Mouse (Mus musculus) left cerebral cortex, adult 2 months (tissue): ENCODE measurements around the gene Mettl5. TPM values are rescaled to one million over a fixed set of nuclear protein-coding genes. Genes with fewer than 3 reads are reported as not detected.
"Not testable (repeated sequence)": the region's sequence is repeated elsewhere in the genome, so short reads cannot be mapped to it uniquely, and the experiment has no call there.

Experiments
- DNase-seq, 2 experiments: peaks; one replicate each; pipeline ENCODE4 v3.0.0; 2021 to 2022; ENCODE audit warnings: low spot score in 2 of 2, mixed read lengths in 1 of 2; ENCODE audit errors: extremely low spot score in 1 of 2
- H3K27ac ChIP-seq: fragments of 200-600 bp; 2 replicates; pipeline ENCODE4 v1.8.1; 2022
- H3K4me3 ChIP-seq: fragments of 200-600 bp; 2 replicates; pipeline ENCODE4 v1.8.1; 2022
- CTCF ChIP-seq: fragments of 200-600 bp; IDR thresholded peaks from 2 replicates; pipeline ENCODE4 v1.8.1; 2022; ENCODE audit warnings: antibody characterized with exemption, mild to moderate bottlenecking, moderate library complexity
- intact Hi-C: fragments of 180-260 bp; cut with DNase I; formaldehyde crosslinking; loops from one replicate; pipeline ENCODE4 v1.15.1; 2025
- long read RNA-seq, 2 experiments: library from polyadenylated mRNA; stranded (forward); transcript quantifications; one replicate each; pipeline ENCODE4 v2.0.0; 2021; ENCODE audit warnings: borderline mapping rate in 2 of 2
- total RNA-seq, 2 experiments: library from RNA; stranded (reverse); gene quantifications; 2 replicates each; pipeline ENCODE4 v1.2.3; 2021

The Mettl5 gene
- 10 to 100 TPM; 13.5 to 15.2 TPM for total RNA-seq
- long read RNA-seq, experiment 1, partial matches to known transcripts = 2 of 7 reads
- long read RNA-seq, experiment 1, other reads (novel, unspliced or antisense) = 3 of 7 reads
- long read RNA-seq, experiment 2, partial matches to known transcripts = 0 of 4 reads
- long read RNA-seq, experiment 2, other reads (novel, unspliced or antisense) = 1 of 4 reads

DNA sequence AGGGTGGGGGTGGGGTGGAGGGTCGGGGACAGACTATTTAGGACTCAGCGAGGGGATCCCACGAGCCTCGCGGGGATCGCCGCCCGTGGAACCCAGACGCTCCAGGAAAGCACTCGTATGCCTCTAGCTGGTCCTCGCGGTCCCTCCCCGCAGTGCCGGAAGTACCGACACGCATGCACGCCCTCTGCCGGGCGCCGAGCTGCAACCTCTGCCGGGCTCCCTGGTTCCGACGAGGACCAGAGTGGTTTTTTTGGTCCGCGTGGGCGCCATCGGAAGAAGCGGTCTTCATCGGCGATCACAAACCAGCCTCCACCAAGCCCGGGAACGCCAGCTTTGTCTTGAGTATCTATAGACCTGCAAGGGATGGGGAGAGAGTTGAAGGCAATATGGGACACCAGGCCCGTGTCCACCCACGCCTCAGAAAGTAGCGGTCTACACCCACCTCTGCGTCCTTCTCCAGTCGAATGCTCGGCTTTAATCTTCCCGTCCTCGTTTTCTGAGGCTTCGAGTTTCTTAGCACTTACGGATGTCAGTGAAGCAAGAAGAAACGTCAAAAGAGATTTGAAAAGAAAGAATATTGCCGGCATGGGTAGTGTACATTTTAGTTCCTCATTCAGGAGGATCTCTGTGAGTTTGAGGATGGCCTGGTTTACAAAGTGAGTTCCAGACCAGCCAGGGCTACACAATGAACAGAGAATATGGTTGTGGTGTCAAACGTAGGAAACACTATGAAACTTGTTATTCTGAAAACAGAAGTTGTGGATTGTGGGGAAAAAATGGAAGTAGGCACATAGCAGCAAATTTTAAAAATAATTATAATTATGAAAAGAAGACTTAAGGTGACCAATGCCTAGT lies at the start of gene Mettl5:
Mettl5 (minus strand) TSS at position 165 of the 855 bp plus-strand sequence.
- DNase-seq = peak; percentile 86 to 90
- Histone ChIP-seq H3K4me3 (peak within 1 kb of the TSS; percentile 61), H3K27ac (peak within 1 kb of the TSS; percentile 84)
- intact Hi-C loops = no loop called here
- TF ChIP-seq CTCF = peak; percentile 71

- Histone ChIP-seq H3K27ac (no peak overlapping the region), H3K4me3 (no peak overlapping the region)
- no peak for DNase-seq
- intact Hi-C loops = no loop called here
- TF ChIP-seq CTCF = no peak
Observed at GRCm38 (mm10) chr2:69924943-69925342, 39.5 kb upstream of the Mettl5 start.

DNA sequence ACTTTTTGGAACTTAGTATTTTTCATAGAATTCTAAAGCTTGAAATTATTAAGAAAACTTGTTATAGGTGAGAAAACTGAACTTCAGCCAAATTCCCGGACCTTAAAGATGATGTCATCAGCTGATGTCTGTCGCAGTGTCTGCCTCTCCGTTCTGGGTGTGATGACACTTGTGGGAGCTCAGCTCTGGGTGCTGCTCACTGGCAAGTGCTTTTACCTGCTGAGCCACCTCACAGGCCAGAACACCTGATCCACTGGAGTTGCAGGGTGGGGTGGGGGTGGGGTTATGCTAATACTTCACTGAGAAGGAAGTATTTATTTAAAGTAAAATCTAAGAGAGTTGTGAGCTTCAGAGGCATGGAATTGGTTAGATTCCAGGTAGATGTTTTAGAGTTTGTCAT lies 31.9 kb upstream of the Mettl5 start:
- DNase-seq = no peak
- no peak for TF ChIP-seq CTCF
- intact Hi-C loops = no loop called here
- H3K27ac ChIP-seq = no peak overlapping the region
- H3K4me3 ChIP-seq = no peak overlapping the region

DNA sequence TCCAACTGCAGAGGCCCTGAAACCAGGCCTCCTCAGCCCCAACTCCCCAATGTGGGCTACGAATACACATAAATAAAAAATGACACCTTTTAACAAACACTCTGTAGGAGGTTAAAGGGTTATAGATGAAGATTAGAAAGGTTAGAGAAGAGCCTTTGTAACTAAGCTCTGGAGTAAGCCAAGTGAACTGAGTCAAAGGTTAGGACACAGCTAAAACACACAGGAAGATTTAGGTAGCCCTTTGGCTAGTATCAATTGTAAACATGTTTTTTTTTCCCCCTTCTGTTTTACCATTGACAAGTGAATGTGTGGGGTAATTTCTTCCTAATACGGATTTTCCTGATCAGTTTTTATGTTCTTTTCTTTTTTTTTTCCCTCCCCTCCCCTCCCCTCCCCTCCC lies 27.4 kb upstream of the Mettl5 start:
- no peak overlapping the region for H3K4me3 ChIP-seq
- intact Hi-C loops = no loop called here
- TF ChIP-seq CTCF = no peak
- no peak for DNase-seq
- no peak overlapping the region for H3K27ac ChIP-seq

- DNase-seq, H3K27ac ChIP-seq, intact Hi-C loops, H3K4me3 ChIP-seq: not testable (repeated sequence)
Observed at GRCm38 (mm10) chr2:69907394-69907793, 22.0 kb upstream of the Mettl5 start.

DNA sequence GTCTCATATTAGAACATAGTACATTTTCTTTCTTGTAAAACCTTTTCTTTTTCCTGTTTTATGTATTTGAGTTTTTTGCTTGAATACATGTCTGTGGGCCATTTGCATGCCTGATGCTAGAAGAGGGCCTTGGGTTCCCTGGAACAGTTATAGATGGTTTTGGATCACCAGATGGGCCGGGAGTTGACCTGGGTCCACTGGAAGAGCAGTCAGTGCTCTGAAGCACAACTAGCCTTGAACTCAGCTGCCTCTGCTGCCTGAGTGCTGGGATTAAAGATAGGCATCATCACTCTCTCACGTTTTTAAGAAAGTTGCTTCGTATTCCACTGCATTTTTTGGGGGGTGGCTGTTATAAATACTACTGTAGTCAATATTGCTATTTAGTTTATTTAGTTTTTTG lies 18.1 kb upstream of the Mettl5 start:
- no peak for TF ChIP-seq CTCF
- no peak overlapping the region for H3K4me3 ChIP-seq
- no peak for DNase-seq
- no peak overlapping the region for H3K27ac ChIP-seq
- intact Hi-C loops = no loop called here

DNA sequence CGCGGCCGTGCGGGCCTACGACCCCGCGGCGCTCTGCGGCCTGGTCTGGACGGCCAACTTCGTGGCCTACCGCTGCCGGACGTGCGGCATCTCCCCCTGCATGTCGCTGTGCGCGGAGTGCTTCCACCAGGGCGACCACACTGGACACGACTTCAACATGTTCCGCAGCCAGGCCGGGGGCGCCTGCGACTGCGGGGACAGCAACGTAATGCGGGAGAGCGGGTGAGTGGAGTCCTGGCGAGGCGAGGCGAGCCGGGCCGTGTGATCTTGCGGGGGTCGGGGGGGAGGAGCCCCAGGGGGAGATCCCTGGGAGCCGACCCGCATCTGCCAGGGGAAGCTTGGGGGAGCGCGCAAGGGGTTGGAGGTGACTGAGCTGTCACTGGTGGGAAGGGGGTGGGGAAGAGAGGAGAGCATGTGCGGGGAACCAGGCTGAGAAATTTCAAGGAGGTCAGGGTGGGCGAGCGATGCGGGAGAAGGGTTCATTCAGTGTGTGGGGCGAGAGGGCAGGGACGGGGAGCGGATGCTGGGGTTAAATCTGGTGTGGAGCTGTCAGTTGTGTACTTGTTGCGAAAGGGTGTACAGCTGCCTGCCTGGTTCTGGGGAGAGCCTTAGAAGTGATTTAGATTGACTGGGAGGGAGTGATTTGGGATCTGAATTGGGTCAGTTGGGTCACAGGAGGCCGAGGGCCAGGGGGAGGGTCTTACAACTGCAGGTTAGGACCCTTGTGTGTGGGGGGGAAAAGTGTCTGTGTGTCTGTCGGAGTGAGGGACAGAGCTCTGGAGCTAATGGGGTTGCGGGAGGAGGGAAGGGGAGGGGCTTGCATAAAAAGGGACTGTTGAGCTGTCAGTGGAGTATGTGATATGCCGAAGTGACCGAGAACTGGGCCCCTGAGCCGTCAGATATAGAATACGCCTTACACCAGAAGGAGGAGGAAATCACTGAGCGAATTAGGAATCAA lies 12.5 kb upstream of the Mettl5 start:
- intact Hi-C loops = no loop called here
- DNase-seq = peak; percentile 49 to 50
- Histone ChIP-seq H3K4me3 (peak overlapping the region; percentile 95), H3K27ac (peak overlapping the region; percentile 94)
- no peak for TF ChIP-seq CTCF

DNA sequence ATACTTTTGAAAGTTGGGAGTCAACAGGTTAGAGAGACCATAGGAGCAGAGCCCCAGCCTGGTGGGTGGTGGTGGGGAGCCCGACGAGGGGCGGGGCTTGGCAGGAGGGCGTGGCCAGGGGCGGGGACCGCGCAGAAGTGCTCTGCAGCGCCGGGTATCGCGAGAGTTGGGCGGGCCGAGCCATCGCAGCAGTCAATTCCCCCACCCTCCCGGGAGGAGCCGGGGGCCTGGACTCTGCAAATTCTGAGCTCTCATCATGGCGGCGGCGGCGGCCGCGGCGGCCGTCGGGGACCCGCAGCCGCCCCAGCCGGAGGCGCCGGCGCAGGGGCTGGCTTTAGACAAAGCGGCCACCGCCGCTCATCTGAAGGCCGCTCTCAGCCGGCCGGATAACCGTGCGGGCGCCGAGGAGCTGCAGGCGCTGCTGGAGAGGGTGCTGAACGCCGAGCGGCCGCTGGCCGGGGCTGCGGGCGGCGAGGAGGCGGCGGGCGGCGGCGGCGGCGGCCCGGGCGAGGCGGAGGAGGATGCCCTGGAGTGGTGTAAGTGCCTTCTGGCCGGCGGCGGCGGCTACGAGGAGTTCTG lies 11.7 kb upstream of the Mettl5 start, which contains the start of gene Ubr3:
Ubr3 (plus strand) TSS at position 208 of the 579 bp plus-strand sequence.
- intact Hi-C loops = no loop called here
- peak within 1 kb of the TSS; percentile 94 for H3K27ac ChIP-seq
- peak within 1 kb of the TSS; percentile 95 for H3K4me3 ChIP-seq
- peak; percentile 98 for DNase-seq
- no peak for TF ChIP-seq CTCF

DNA sequence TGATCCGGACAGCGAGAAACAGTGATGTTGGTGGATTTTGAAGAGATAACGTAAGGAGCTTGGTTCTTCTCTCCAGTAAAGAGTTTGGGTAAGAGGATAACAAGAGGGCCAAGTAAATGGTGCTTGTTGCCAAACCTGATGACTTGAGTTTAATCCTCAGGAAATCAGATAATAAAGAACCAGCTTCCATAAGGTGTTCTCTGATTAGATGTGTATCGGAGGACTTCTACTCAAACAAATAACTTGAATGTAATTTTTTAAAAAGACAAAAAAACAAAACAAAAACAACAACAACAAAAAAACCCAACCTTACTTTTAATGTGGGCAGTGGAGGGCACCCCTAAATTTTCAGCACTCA lies 10.8 kb upstream of the Mettl5 start:
- DNase-seq = no peak
- Histone ChIP-seq H3K4me3 (no peak overlapping the region), H3K27ac (no peak overlapping the region)
- TF ChIP-seq CTCF = no peak
- intact Hi-C loops = no loop called here

- Histone ChIP-seq H3K27ac (no peak overlapping the region), H3K4me3 (no peak overlapping the region)
- intact Hi-C loops = no loop called here
- no peak for DNase-seq
- peak; percentile 45 for TF ChIP-seq CTCF
Observed at GRCm38 (mm10) chr2:69895502-69896223, 10.2 kb upstream of the Mettl5 start.

DNA sequence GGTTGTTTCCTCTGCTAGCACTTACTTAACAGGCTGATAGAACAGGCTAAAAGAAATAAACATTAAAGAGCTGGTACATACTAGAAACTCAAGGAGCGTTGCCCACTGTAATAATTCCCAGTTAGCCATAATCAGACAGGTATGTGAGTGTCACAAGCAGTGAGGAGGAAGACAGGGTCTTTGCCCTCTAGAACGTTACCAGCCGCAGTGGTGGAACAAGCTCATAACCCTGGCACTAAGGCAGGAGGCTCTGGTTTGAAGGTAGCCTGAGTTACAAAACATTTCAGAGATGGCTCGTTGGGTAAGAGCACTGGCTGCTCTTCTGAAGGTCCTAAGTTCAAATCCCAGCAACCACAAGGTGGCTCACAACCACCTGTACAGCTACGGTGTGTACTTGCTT lies 8.5 kb upstream of the Mettl5 start:
- no peak overlapping the region for H3K4me3 ChIP-seq
- intact Hi-C loops = no loop called here
- DNase-seq = no peak

More for the DNA sequence above, 8.5 kb upstream of the Mettl5 start:
- no peak for TF ChIP-seq CTCF
- H3K27ac ChIP-seq = no peak overlapping the region
